Mouse (Mus musculus): ENCODE data around the gene Creg1. TPM values are rescaled to one million over a fixed set of nuclear protein-coding genes. Genes with fewer than 3 reads are reported as not detected.

Gene Creg1
- polyA plus RNA-seq, 1 experiment from 2014 or later: 90.6 TPM

DNA sequence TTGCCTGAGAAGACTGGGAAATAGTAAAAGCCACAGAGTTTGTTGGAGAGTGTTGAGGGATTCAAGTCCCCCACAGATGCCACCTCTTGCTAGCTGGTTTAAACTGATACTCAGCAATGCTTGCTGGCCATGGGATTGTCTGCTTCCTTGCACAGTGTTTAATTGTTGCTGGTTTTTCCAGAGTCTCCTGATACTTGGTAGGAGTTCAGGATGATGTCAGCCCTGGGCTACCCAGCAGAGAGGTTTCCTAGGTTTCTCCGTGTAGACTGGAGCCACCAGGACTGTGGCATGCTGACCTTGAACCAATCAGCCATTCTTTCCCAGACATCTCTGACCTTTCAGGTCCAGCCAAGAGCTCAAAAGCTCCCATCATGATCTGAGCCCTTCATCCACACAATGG, 36.6 kb upstream of the Creg1 start:
- H3K27ac ChIP-seq (ENCODE audit: low read length): no peak overlapping the region
- H3K36me3 ChIP-seq (ENCODE audit: control insufficient read depth, insufficient read depth, low read length): no peaks in the 10 kb centered on the region
- no peak overlapping the region for H3K9ac ChIP-seq (ENCODE audit: low read length)
- no peaks in the 10 kb centered on the region for H3K27me3 ChIP-seq (ENCODE audit: control insufficient read depth, insufficient read depth, low read length)
- H3K4me2 ChIP-seq (ENCODE audit: low read depth, low read length): no peak overlapping the region
- H3K9me3 ChIP-seq (replicated peaks; ENCODE audit: control insufficient read depth, low read length): no peaks in the 10 kb centered on the region
- H3K4me3 ChIP-seq (replicated peaks; ENCODE audit: low read length): no peak overlapping the region
- 0 out of 2 replicates have a peak, but pooled peaks cover 5% of the 10 kb centered on the region for H3K4me1 ChIP-seq (ENCODE audit: control insufficient read depth, insufficient read depth, low read length)
- ATAC-seq (ENCODE audit: insufficient read depth, low FRiP score): no peak
- WGBS: 48% methylated on average over 1 of the region's 1 CpGs

DNA sequence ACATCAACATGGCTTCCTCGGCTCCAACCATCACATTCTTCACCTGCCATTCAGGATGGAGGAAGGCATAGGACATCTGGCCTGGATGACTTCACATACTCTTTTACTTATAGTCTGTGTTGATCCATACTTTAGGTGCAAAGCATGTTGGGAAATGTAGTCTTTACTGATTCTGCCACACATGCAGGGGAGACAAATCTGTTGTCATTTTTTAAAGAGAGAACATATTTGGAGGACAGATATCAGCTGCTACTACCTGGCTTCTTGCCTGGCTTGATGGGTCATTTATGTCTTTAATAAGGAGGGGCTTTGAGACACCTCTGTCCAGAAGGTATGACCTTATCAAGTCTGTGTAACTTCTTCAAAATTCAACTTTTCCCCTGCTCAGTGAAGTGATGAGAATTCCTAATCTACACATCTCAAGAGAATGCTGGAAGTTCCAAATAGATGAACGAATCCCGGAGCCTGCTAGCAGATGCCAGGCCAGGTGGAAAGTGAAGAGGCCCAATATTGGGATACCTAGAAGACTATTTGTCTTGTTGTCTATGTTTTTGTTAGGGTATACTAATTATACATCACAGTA, 35.4 kb upstream of the Creg1 start:
- Histone ChIP-seq H3K4me2 (ENCODE audit: low read depth, low read length) (no peak overlapping the region), H3K27ac (ENCODE audit: low read length) (no peak overlapping the region), H3K9me3 (replicated peaks; ENCODE audit: control insufficient read depth, low read length) (no peaks in the 10 kb centered on the region), H3K27me3 (ENCODE audit: control insufficient read depth, insufficient read depth, low read length) (no peaks in the 10 kb centered on the region), H3K9ac (ENCODE audit: low read length) (no peak overlapping the region), H3K4me1 (ENCODE audit: control insufficient read depth, insufficient read depth, low read length) (0 out of 2 replicates have a peak, but pooled peaks cover 5% of the 10 kb centered on the region), H3K4me3 (replicated peaks; ENCODE audit: low read length) (no peak overlapping the region), H3K36me3 (ENCODE audit: control insufficient read depth, insufficient read depth, low read length) (no peaks in the 10 kb centered on the region)
- 84% methylated on average over 3 of the region's 3 CpGs for WGBS
- ATAC-seq (ENCODE audit: insufficient read depth, low FRiP score): no peak

DNA sequence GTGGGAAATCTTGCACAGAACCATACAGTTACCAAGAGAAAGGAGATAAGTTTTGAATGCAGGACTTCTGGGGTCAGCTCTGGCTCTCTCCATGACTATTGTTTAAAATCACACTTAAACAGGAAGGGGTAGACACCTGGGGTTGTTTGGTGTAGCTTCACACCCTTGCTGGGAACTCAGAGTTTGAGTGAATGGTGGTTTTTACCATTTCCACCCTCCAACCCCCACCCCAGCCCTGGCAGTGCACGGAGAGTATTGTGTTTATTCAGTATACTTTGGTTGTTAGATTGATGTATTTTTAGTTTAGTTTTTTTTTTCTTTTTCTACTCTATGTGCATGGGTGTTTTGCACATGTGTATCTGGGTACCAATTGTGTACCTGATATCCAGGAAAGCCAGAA, 33.4 kb upstream of the Creg1 start:
- H3K4me1 ChIP-seq (ENCODE audit: control insufficient read depth, insufficient read depth, low read length): no peaks in the 10 kb centered on the region
- no peaks in the 10 kb centered on the region for H3K36me3 ChIP-seq (ENCODE audit: control insufficient read depth, insufficient read depth, low read length)
- no peak overlapping the region for H3K9ac ChIP-seq (ENCODE audit: low read length)
- H3K4me2 ChIP-seq (ENCODE audit: low read depth, low read length): no peak overlapping the region
- 15% methylated on average over 1 of the region's 1 CpGs for WGBS
- H3K27ac ChIP-seq (ENCODE audit: low read length): no peak overlapping the region
- no peaks in the 10 kb centered on the region for H3K27me3 ChIP-seq (ENCODE audit: control insufficient read depth, insufficient read depth, low read length)
- no peak overlapping the region for H3K4me3 ChIP-seq (replicated peaks; ENCODE audit: low read length)
- H3K9me3 ChIP-seq (replicated peaks; ENCODE audit: control insufficient read depth, low read length): no peaks in the 10 kb centered on the region
- ATAC-seq (ENCODE audit: insufficient read depth, low FRiP score): no peak

DNA sequence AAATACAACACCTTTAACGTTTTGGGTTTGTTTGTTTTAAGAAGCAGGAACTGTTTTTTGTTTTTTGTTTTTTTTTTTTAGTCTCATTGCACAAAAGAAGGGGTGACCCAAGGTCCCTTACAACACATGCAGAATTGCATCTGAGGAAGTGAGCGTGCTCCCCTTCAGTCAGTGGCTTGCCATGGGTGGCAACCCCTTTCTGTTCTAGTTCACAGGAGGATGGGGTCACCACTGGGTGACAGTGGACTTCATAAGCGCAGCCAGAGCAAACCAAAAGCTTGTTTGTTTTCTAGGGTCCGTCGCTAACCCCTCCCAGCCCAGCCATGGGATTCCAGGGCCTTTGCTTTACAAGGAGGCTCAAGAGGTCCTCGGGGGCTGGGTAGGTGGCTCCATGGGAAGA, 32.0 kb upstream of the Creg1 start:
- Histone ChIP-seq H3K4me3 (replicated peaks; ENCODE audit: low read length) (no peak overlapping the region), H3K27me3 (ENCODE audit: control insufficient read depth, insufficient read depth, low read length) (no peaks in the 10 kb centered on the region), H3K27ac (ENCODE audit: low read length) (no peak overlapping the region), H3K9ac (ENCODE audit: low read length) (no peak overlapping the region), H3K36me3 (ENCODE audit: control insufficient read depth, insufficient read depth, low read length) (no peaks in the 10 kb centered on the region), H3K4me2 (ENCODE audit: low read depth, low read length) (no peak overlapping the region), H3K9me3 (replicated peaks; ENCODE audit: control insufficient read depth, low read length) (no peaks in the 10 kb centered on the region), H3K4me1 (ENCODE audit: control insufficient read depth, insufficient read depth, low read length) (no peaks in the 10 kb centered on the region)
- WGBS: 60% methylated on average over 6 of the region's 6 CpGs
- ATAC-seq (ENCODE audit: insufficient read depth, low FRiP score): no peak

DNA sequence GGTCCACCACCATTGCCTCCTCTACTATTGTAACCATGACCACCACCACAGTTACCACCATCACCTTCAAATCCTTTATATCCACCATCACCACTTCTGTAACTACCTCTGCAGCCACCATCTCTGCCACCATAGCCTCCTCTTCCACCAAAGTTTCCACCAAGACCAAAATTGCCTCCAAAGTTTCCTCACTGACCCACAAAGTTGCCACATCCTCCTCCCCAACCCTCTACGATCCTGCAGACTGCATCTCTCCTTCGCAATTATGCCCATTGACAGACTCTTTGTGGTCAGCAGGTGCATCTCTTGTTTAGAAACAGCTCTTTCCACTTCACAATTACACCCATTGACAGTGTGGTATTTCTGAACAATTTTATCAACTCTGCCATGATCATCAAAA, 28.7 kb upstream of the Creg1 start:
- no peak overlapping the region for H3K4me3 ChIP-seq (replicated peaks; ENCODE audit: low read length)
- no peak overlapping the region for H3K27ac ChIP-seq (ENCODE audit: low read length)
- no peaks in the 10 kb centered on the region for H3K27me3 ChIP-seq (ENCODE audit: control insufficient read depth, insufficient read depth, low read length)
- no peak overlapping the region for H3K9ac ChIP-seq (ENCODE audit: low read length)
- ATAC-seq (ENCODE audit: insufficient read depth, low FRiP score): no peak
- H3K36me3 ChIP-seq (ENCODE audit: control insufficient read depth, insufficient read depth, low read length): no peaks in the 10 kb centered on the region
- no peaks in the 10 kb centered on the region for H3K9me3 ChIP-seq (replicated peaks; ENCODE audit: control insufficient read depth, low read length)
- WGBS: 88% methylated on average over 2 of the region's 2 CpGs
- no peaks in the 10 kb centered on the region; the same call in 1 of the 2 replicates for H3K4me1 ChIP-seq (ENCODE audit: control insufficient read depth, insufficient read depth, low read length)
- no peak overlapping the region for H3K4me2 ChIP-seq (ENCODE audit: low read depth, low read length)

DNA sequence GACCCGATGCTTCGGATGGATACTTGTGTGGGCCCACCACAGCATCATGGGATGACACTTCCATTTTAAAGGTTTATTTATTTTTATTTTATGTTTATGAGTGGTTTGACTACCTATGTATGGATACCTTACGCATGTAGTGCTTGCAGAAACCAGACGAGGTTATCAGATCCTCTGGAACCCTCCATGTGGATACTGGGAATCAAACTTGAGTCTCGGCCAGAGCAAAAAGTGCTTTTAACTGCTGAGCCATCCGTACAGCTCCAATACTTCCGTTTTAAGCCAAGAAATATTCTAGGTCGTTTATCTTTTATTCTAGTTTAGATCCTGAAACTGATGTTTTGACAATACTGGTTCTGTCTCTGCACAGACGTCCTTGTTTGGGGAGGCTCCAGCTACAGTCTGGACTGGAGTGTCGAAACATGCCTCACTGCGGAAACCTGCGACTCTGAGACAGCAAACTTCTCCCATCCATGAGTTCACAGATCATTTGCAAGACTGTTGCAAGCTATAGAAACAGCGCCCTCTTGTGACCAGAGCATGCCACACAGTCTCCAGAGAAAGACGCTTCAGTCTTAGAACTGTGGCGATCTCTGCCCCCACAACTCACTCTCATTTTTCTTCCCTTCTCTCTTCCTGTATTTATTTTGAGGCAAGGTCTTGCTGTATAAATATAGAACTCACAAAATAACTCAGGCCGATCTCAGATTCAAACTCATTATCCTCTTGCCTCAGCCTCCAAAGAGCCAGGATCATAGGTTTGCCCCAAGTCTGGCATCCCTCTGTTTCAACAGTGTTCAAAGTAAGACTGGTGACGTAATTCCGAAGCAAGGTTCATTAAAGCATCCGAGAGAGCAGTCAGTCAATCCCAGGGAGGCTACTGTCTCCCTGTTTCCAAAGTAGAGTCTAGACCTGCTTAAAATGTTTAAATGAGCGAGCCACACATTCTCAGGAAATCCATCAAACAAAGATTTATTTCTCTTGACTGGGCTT, 27.4 kb upstream of the Creg1 start:
- Histone ChIP-seq H3K27me3 (ENCODE audit: control insufficient read depth, insufficient read depth, low read length) (no peaks in the 10 kb centered on the region), H3K36me3 (ENCODE audit: control insufficient read depth, insufficient read depth, low read length) (no peaks in the 10 kb centered on the region), H3K27ac (ENCODE audit: low read length) (no peak overlapping the region), H3K4me1 (ENCODE audit: control insufficient read depth, insufficient read depth, low read length) (no peaks in the 10 kb centered on the region; the same call in 1 of the 2 replicates), H3K4me3 (replicated peaks; ENCODE audit: low read length) (no peak overlapping the region), H3K9ac (ENCODE audit: low read length) (no peak overlapping the region), H3K9me3 (replicated peaks; ENCODE audit: control insufficient read depth, low read length) (no peaks in the 10 kb centered on the region), H3K4me2 (ENCODE audit: low read depth, low read length) (peak overlapping the region; percentile 32; the same call in 1 of the 2 replicates)
- 24% methylated on average over 20 of the region's 20 CpGs for WGBS
- peak; percentile 71 for ATAC-seq (ENCODE audit: insufficient read depth, low FRiP score)

DNA sequence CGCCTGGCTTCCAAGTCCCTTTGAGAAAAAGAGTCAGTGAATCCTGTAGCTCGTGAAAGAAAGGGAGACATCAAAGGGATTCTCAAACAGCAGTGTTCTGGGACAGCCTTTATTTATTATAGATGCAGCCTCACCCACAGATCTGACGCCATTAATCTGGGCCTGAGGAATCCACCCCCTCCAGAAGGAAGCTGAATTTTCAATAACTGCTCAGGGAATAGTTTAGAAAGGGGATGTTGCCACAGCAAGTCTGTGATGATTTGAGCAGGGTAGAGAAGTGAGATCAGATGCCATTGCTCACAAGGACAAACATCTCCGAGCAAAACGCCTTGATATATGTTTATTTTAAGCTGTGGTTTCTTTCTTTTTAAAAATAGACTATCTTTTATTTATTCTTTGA, 26.1 kb upstream of the Creg1 start:
- Histone ChIP-seq H3K27me3 (ENCODE audit: control insufficient read depth, insufficient read depth, low read length) (no peaks in the 10 kb centered on the region), H3K4me3 (replicated peaks; ENCODE audit: low read length) (no peak overlapping the region), H3K9me3 (replicated peaks; ENCODE audit: control insufficient read depth, low read length) (no peaks in the 10 kb centered on the region), H3K27ac (ENCODE audit: low read length) (no peak overlapping the region), H3K4me2 (ENCODE audit: low read depth, low read length) (no peak overlapping the region), H3K36me3 (ENCODE audit: control insufficient read depth, insufficient read depth, low read length) (no peaks in the 10 kb centered on the region), H3K4me1 (ENCODE audit: control insufficient read depth, insufficient read depth, low read length) (no peaks in the 10 kb centered on the region; the same call in 1 of the 2 replicates), H3K9ac (ENCODE audit: low read length) (no peak overlapping the region)
- no peak for ATAC-seq (ENCODE audit: insufficient read depth, low FRiP score)
- 39% methylated on average over 5 of the region's 5 CpGs for WGBS

DNA sequence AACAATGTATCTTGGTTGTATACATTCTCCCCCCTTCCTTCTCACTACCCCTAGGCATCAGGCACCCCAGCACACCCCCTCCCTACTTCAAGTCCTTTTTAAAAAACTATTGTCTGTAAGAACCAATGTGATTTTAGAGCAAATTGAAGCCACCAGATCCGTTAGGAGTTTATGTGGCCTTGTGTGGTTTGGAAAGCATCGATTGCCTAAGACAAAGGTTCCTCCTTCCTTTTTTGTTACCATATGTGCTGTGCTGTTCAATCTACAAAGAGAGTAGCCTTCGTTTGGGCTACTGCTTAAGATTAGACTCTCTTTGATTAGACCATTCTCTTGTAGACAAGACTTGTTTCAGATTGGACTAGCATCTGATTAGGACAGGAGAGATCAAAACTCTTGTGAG, 25.7 kb upstream of the Creg1 start:
- WGBS: 51% methylated on average over 3 of the region's 3 CpGs
- H3K9me3 ChIP-seq (replicated peaks; ENCODE audit: control insufficient read depth, low read length): no peaks in the 10 kb centered on the region
- H3K4me1 ChIP-seq (ENCODE audit: control insufficient read depth, insufficient read depth, low read length): no peaks in the 10 kb centered on the region; the same call in 1 of the 2 replicates
- no peak overlapping the region for H3K27ac ChIP-seq (ENCODE audit: low read length)
- no peak overlapping the region for H3K9ac ChIP-seq (ENCODE audit: low read length)
- no peak overlapping the region for H3K4me2 ChIP-seq (ENCODE audit: low read depth, low read length)
- no peaks in the 10 kb centered on the region for H3K36me3 ChIP-seq (ENCODE audit: control insufficient read depth, insufficient read depth, low read length)
- no peak for ATAC-seq (ENCODE audit: insufficient read depth, low FRiP score)
- H3K4me3 ChIP-seq (replicated peaks; ENCODE audit: low read length): no peak overlapping the region
- no peaks in the 10 kb centered on the region for H3K27me3 ChIP-seq (ENCODE audit: control insufficient read depth, insufficient read depth, low read length)

DNA sequence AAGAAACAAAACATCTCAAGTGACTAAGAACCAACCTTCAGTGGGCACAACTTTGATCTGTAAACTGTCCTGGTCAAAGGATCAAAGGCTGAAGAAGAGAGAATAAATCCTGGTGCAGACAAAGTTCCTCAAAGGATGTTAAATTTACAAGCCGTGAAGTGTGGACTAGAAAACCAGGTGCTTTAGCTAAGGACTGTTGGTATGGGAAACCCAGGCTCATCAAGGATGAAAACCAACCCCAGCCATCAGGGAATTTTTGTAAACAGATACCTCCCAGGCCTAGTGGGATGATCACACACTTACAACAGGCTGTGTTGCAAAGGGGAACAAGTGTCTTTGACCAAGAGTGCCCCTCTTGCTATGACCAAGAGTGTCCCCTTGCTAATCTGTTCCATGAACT, 24.6 kb upstream of the Creg1 start:
- no peaks in the 10 kb centered on the region for H3K9me3 ChIP-seq (replicated peaks; ENCODE audit: control insufficient read depth, low read length)
- H3K4me3 ChIP-seq (replicated peaks; ENCODE audit: low read length): no peak overlapping the region
- no peak overlapping the region for H3K9ac ChIP-seq (ENCODE audit: low read length)
- H3K4me1 ChIP-seq (ENCODE audit: control insufficient read depth, insufficient read depth, low read length): no peaks in the 10 kb centered on the region; the same call in 1 of the 2 replicates
- WGBS: 69% methylated on average over 1 of the region's 1 CpGs
- no peak for ATAC-seq (ENCODE audit: insufficient read depth, low FRiP score)
- no peaks in the 10 kb centered on the region for H3K27me3 ChIP-seq (ENCODE audit: control insufficient read depth, insufficient read depth, low read length)
- H3K36me3 ChIP-seq (ENCODE audit: control insufficient read depth, insufficient read depth, low read length): no peaks in the 10 kb centered on the region
- no peak overlapping the region for H3K4me2 ChIP-seq (ENCODE audit: low read depth, low read length)
- no peak overlapping the region for H3K27ac ChIP-seq (ENCODE audit: low read length)

Data from stomach, embryonic 16.5 days (tissue).